Mouse (Mus musculus) bone marrow macrophage, adult 2 months (primary cell): Measurements from ENCODE around the gene 4933428G20Rik. TPM values are rescaled to one million over a fixed set of nuclear protein-coding genes. Genes with fewer than 3 reads are reported as not detected.

Source experiments
- H3K27ac ChIP-seq: 2 replicates; pipeline ENCODE4 v1.5.1; 2012; ENCODE audit warnings: low read depth, low read length; ENCODE audit not compliant: insufficient read depth
- H3K4me1 ChIP-seq: 2 replicates; pipeline ENCODE4 v1.6.1; 2012; ENCODE audit warnings: low read length; ENCODE audit not compliant: control insufficient read depth, insufficient read depth
- H3K4me3 ChIP-seq: 2 replicates; pipeline ENCODE4 v1.5.1; 2012; ENCODE audit warnings: mild to moderate bottlenecking, low read length, moderate library complexity; ENCODE audit not compliant: insufficient read depth
- CTCF ChIP-seq: IDR thresholded peaks from 2 replicates; pipeline ENCODE4 v1.5.1; 2012; ENCODE audit warnings: low read depth, mild to moderate bottlenecking, low read length, moderate library complexity
- POLR2A ChIP-seq: IDR thresholded peaks from 2 replicates; pipeline ENCODE4 v1.6.1; 2012; ENCODE audit warnings: mild to moderate bottlenecking, low read depth, low read length, borderline replicate concordance
- polyA plus RNA-seq: library from polyadenylated mRNA; stranded (reverse); fragments of >200 nt; gene quantifications from 2 replicates; pipeline ENCODE4 v1.2.4, GENCODE M21; 2012; ENCODE audit not compliant: missing spikeins, insufficient read depth, insufficient read length

4933428G20Rik gene
- polyA plus RNA-seq, 1 experiment, result not detected

GRCm38 (mm10) chr11:97463991-97464390, 36.1 kb downstream of the 4933428G20Rik start:
- no peak for TF ChIP-seq POLR2A
- no peak for TF ChIP-seq CTCF
- H3K4me1 ChIP-seq, result no peaks in the 10 kb centered on the region

DNA sequence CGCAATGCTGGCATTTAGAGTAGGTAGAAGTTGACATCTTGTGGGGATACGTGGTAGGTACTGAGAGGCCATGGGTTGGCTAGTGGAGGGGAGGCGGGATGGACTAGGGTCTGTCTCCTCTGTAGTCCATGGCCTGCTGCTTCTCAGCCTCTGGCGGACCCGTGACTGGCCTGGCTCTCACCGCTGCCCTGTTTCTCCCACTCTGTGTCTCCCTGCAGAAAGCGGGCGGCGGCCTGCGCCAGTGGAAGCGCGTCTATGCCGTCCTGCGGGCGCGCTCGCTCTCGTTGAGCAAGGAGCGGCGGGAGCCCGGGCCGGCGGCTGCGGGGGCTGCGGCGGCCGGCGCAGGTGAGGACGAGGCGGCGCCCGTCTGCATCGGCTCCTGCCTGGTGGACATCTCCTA, 37.0 kb downstream of the 4933428G20Rik start:
- TF ChIP-seq POLR2A, result no peak
- TF ChIP-seq CTCF, result no peak
- Histone ChIP-seq H3K4me3 (no peak overlapping the region), H3K4me1 (no peaks in the 10 kb centered on the region), H3K27ac (no peak overlapping the region)

More at GRCm38 (mm10) chr11:97463991-97464390, 36.1 kb downstream of the 4933428G20Rik start:
- H3K4me3 ChIP-seq, result no peak overlapping the region
- no peak overlapping the region for H3K27ac ChIP-seq

DNA sequence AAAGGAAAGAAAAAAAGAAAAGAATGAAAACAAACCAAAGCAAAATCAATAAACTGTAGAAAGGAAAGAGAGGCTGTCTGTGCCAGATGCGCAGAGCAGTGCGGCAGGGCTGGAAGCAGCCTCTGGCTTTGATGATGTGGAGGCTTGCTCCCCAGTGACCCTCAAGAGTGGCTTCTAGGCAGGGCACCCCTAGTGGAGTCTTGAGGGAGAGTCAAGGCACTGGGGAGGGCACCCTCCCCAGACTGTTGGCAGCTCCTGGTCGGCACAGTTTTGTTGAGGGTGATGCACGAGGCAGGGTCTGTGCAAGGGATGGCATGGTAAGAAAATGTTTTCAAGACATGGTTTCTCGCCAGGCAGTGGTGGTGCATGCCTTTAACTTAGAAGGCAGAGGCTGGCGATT, 37.6 kb downstream of the 4933428G20Rik start:
- no peak for TF ChIP-seq POLR2A
- no peak for TF ChIP-seq CTCF
- no peaks in the 10 kb centered on the region for H3K4me1 ChIP-seq
- H3K4me3 ChIP-seq, result no peak overlapping the region
- no peak overlapping the region for H3K27ac ChIP-seq

DNA sequence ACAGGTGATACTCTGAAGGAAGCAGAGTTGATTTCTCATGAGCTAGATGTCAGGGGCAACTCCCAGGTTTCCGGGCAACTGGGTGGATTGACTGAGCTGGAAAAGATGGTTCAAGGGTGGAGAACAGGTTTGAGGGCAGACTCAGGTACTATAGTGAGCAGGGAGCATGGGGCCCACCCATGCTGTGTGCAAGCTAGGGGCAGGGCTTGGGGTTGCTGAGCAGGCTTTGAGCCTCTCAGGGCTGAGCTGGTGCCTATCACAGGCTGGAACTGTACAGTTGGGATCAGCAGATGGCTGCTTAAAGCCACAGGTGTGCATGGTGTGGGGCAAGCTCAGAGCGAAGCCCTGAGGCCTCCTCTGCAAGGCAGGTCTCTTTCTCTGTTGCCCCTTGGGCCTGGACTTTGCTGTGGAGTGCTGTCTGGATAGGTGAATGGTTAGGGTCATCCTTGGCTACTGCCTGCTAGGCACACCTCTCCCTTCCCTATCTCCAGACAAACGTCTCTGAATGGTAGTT, 38.8 kb downstream of the 4933428G20Rik start:
- no peaks in the 10 kb centered on the region for H3K4me1 ChIP-seq
- no peak overlapping the region for H3K27ac ChIP-seq
- H3K4me3 ChIP-seq, result no peak overlapping the region
- TF ChIP-seq CTCF (no peak), POLR2A (no peak)

- H3K4me3 ChIP-seq, result no peak overlapping the region
- TF ChIP-seq POLR2A, result no peak
- no peak for TF ChIP-seq CTCF
- no peak overlapping the region for H3K27ac ChIP-seq
- H3K4me1 ChIP-seq, result no peaks in the 10 kb centered on the region
Measured at GRCm38 (mm10) chr11:97457120-97457519, 43.0 kb downstream of the 4933428G20Rik start.

- H3K27ac ChIP-seq, result no peak overlapping the region
- peaks cover 18% of the 10 kb centered on the region for H3K4me1 ChIP-seq
- TF ChIP-seq CTCF (no peak), POLR2A (no peak)
- H3K4me3 ChIP-seq, result no peak overlapping the region
Measured at GRCm38 (mm10) chr11:97451625-97452024, 48.5 kb downstream of the 4933428G20Rik start.

DNA sequence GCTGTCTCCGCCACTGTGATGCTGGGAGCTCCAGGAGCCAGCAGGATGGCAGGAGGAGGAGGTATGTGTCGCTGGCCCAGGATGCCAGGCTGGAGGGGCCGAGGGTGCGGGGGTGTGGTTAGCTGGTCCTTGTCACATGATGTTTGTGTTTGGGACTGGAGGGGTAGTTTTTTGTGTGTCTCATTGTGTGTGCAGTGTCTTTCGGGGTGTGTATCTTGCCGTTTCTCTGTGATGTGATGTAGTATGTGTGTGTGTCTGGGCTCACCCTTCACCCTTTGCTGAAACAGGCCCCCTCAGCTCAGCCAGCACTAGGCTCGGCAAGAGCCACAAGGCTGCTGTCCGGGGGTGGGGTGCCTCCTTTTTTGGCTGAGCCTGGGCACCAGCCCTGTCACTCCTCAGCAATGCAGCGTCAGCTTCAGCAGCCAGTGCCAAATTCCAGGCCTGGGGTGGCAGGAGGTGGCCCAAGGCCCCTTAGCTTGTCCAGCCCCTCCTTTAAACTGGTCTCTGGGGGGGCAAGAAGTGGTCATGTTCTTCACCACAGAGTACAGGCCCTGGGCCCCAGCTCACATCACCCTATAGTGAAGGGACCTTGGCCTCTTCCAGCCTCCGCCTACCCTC, 49.7 kb downstream of the 4933428G20Rik start:
- Histone ChIP-seq H3K27ac (no peak overlapping the region), H3K4me3 (no peak overlapping the region), H3K4me1 (peaks cover 18% of the 10 kb centered on the region)
- TF ChIP-seq POLR2A (no peak), CTCF (no peak)

DNA sequence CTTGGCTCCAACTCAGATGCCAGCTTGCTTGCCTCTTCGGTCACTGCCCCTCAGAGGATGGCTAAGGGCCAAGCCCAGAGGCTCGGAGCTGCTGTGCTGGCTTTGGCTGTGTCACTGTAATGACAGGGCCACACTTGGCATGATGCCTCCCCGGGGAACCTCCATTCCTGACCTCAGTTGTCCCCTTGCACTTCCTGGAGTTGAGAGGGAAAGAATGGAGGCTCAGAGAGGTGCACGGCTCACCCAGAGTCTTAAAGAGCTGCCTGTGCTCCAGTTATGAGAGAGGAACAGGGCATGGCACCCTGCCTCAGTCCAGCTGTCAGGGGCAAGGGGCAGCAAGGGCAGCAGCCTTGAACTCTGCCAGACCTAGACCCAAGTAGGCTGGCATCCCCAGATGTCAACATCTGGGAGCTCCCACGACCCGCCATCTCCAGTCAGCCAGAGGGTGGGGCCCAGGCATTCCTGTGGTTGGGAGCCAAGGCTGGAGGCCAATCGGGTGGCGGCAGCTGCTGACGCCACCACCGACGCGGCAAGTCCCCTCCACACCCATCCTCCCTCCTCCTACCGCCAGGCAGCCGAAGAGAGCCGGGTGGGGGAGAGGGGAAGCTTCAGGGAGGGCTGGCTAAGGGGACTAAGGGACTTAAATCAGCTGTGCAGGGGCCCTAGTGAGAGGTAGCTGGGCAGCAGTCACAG, 50.4 kb downstream of the 4933428G20Rik start:
- H3K4me1 ChIP-seq, result peaks cover 18% of the 10 kb centered on the region
- no peak for TF ChIP-seq CTCF
- no peak for TF ChIP-seq POLR2A
- no peak overlapping the region for H3K27ac ChIP-seq
- no peak overlapping the region for H3K4me3 ChIP-seq

DNA sequence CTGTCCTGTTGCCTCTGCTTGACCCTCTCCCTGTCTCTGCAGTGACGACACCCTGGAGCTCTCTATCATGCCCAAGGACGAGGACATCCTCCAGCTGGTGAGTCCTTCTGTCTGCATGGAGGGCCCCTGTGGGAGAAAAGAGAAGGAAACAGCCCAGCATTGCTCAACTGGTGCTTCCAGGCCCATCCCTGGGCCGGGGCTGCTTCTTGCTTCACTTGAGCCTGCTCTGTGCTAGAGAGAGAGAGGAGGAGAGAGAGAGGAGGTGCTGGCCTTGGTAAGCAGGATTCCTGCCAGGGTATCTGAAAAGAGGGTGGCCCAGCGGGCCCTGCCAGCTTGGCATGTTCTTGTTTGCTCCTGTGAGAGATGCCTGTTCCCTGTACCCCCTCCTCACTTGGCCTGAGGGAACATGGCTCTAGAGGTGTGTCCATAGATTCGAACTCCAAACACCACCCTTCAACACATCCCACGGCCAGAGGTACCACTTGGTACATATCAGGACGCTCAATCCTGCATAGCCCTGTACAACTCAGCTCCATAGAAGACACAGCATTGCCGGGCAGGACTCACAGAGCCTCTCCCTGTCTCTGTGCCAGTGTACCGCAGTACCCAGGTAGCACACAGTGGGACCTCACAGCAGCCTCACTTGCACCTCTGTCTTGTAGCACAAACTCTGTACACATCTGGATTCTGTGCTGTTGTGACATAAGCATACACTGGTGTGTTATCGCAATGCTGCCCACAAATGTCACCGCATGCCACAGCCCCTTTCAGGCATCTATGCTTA, 51.3 kb downstream of the 4933428G20Rik start:
- peaks cover 18% of the 10 kb centered on the region for H3K4me1 ChIP-seq
- no peak for TF ChIP-seq CTCF
- no peak for TF ChIP-seq POLR2A
- H3K27ac ChIP-seq, result no peak overlapping the region
- H3K4me3 ChIP-seq, result no peak overlapping the region

DNA sequence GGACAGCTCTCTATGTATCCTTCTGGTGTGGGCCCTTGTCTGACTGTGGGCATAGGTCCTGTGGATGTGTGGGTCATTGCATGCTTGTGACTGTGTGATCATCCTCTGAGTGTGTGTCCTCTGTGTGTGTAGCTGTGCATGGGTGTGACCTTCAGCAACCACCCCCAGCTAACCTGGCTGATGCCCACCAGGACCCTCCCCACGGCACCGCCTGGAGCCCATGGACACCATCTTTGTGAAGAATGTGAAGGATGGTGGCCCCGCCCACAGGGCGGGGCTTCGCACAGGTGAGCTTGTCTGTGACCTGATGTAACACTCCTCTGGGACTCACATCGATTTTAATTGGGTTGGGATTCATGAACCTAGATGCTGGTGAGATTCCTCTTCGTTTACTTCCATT, 52.2 kb downstream of the 4933428G20Rik start:
- TF ChIP-seq CTCF (no peak), POLR2A (no peak)
- Histone ChIP-seq H3K27ac (no peak overlapping the region), H3K4me1 (peaks cover 18% of the 10 kb centered on the region), H3K4me3 (no peak overlapping the region)
